Mouse (Mus musculus) forebrain, embryonic 14.5 days (tissue): ENCODE data around the gene Kank3. TPM values are rescaled to one million over a fixed set of nuclear protein-coding genes. Genes with fewer than 3 reads are reported as not detected.

Experiments
- ATAC-seq: fragments of 200-750 bp; cut with Nextera tagmentation; 2 replicates; pipeline ENCODE4 v1.8.0; 2017; ENCODE audit warnings: mild to moderate bottlenecking, moderate library complexity
- DNase-seq: peaks from one replicate; pipeline ENCODE4 v3.0.0-alpha.2; 2015; ENCODE audit warnings: low spot score
- H3K27ac ChIP-seq: fragments of 300-500 bp; sonication (generic); 2 replicates; pipeline ENCODE4 v1.5.1; 2014; ENCODE audit warnings: low read depth, mild to moderate bottlenecking, control low read depth, low read length, moderate library complexity
- H3K27me3 ChIP-seq: fragments of 300-500 bp; sonication (generic); replicated peaks from 2 replicates; pipeline ENCODE4 v1.6.1; 2014; ENCODE audit warnings: low read length, control low read depth, mixed read lengths; ENCODE audit not compliant: control insufficient read depth, insufficient read depth
- H3K36me3 ChIP-seq: fragments of 300-500 bp; sonication (generic); 2 replicates; pipeline ENCODE4 v1.6.1; 2014; ENCODE audit warnings: low read length, control low read depth; ENCODE audit not compliant: control insufficient read depth, insufficient read depth
- H3K4me1 ChIP-seq: fragments of 300-500 bp; sonication (generic); 2 replicates; pipeline ENCODE4 v1.6.1; 2014; ENCODE audit warnings: antibody characterized with exemption, low read length, control low read depth; ENCODE audit not compliant: control insufficient read depth, insufficient read depth
- H3K4me2 ChIP-seq: fragments of 300-500 bp; sonication (generic); 2 replicates; pipeline ENCODE4 v1.6.1; 2014; ENCODE audit warnings: mild to moderate bottlenecking, control low read depth, low read length
- H3K4me3 ChIP-seq: fragments of 300-500 bp; sonication (generic); 2 replicates; pipeline ENCODE4 v1.5.1; 2014; ENCODE audit warnings: low read depth, low read length, control low read depth
- H3K9ac ChIP-seq: fragments of 300-500 bp; sonication (generic); 2 replicates; pipeline ENCODE4 v1.6.1; 2014; ENCODE audit warnings: mild to moderate bottlenecking, low read length, control low read depth, moderate library complexity
- H3K9me3 ChIP-seq: fragments of 300-500 bp; sonication (generic); replicated peaks from 2 replicates; pipeline ENCODE4 v1.6.1; 2016; ENCODE audit warnings: low read length, control low read depth, mixed read lengths; ENCODE audit not compliant: control insufficient read depth
- WGBS: fragments of 180-500 bp; shearing (Covaris S2); extraction: QIAGEN DNeasy Blood & Tissue Kit; methylation state at CpG from one replicate; pipeline ENCODE4 v1.1.7; 2014; 5-methylcytosine and 5-hydroxymethylcytosine counted together
- polyA plus RNA-seq: library from polyadenylated mRNA; unstranded; fragments of >200 nt; fragmentation: Nextera tagmentation; extraction: Ambion mirVana; gene quantifications from 2 replicates; pipeline ENCODE4 v1.2.1, GENCODE M21; 2014

Kank3 gene
- polyA plus RNA-seq, 1 experiment from 2014 or later: 37.2 TPM

GRCm38 (mm10) chr17:33865330-33866030, 55.2 kb downstream of the Kank3 start:
- Histone ChIP-seq H3K9ac (no peak overlapping the region), H3K27ac (no peak overlapping the region), H3K27me3 (no peaks in the 10 kb centered on the region), H3K4me1 (no peaks in the 10 kb centered on the region), H3K9me3 (no peaks in the 10 kb centered on the region), H3K36me3 (no peaks in the 10 kb centered on the region), H3K4me2 (no peak overlapping the region), H3K4me3 (no peak overlapping the region)
- WGBS: 44% methylated on average over 9 of the region's 9 CpGs
- no peak for DNase-seq
- ATAC-seq: no peak

Other genes with a start within 250 kb of the Kank3 start
- 93.0 and 97.9 TPM in 2 replicates for gene Zfp414, start 181.4 kb upstream of the Kank3 start, polyA plus RNA-seq
- gene Pram1, start 172.5 kb upstream of the Kank3 start, polyA plus RNA-seq: 0.21 and 0.36 TPM in 2 replicates
- 242 and 246 TPM in 2 replicates for gene Hnrnpm, start 123.7 kb upstream of the Kank3 start, polyA plus RNA-seq
- gene March2, start 91.8 kb upstream of the Kank3 start, polyA plus RNA-seq: 63.9 TPM in 2 replicates
- 340 and 341 TPM in 2 replicates for gene Rab11b, start 50.0 kb upstream of the Kank3 start, polyA plus RNA-seq
- 15.2 and 15.8 TPM in 2 replicates for gene Angptl4, start 28.7 kb upstream of the Kank3 start, polyA plus RNA-seq
- 624 and 885 TPM in 2 replicates for gene Rps28, start 14.0 kb downstream of the Kank3 start, polyA plus RNA-seq
- 461 and 608 TPM in 2 replicates for gene Ndufa7, start 14.1 kb downstream of the Kank3 start, polyA plus RNA-seq
- gene Cd320, start 32.6 kb downstream of the Kank3 start, polyA plus RNA-seq: 66.8 and 86.0 TPM in 2 replicates
- gene Gm7029, start 63.3 kb downstream of the Kank3 start, polyA plus RNA-seq: not detected in 2 replicates
- 3.8 and 4.6 TPM in 2 replicates for gene Kifc1, start 80.1 kb downstream of the Kank3 start, polyA plus RNA-seq
- 0.28 TPM in 1 of 2 replicates, not detected in the other for gene Platr17, start 94.6 kb downstream of the Kank3 start, polyA plus RNA-seq
- gene Daxx, start 98.9 kb downstream of the Kank3 start, polyA plus RNA-seq: 43.3 and 48.0 TPM in 2 replicates
- 14.1 and 17.7 TPM in 2 replicates for gene Tapbp, start 105.4 kb downstream of the Kank3 start, polyA plus RNA-seq
- 12.3 and 12.6 TPM in 2 replicates for gene Zbtb22, start 105.4 kb downstream of the Kank3 start, polyA plus RNA-seq
- gene Rgl2, start 119.0 kb downstream of the Kank3 start, polyA plus RNA-seq: 27.2 and 36.0 TPM in 2 replicates
- gene Pfdn6, start 129.8 kb downstream of the Kank3 start, polyA plus RNA-seq: 185 and 192 TPM in 2 replicates
- 10.5 and 14.6 TPM in 2 replicates for gene Wdr46, start 130.1 kb downstream of the Kank3 start, polyA plus RNA-seq
- 6.0 and 6.7 TPM in 2 replicates for gene B3galt4, start 141.0 kb downstream of the Kank3 start, polyA plus RNA-seq
- gene Vps52, start 145.3 kb downstream of the Kank3 start, polyA plus RNA-seq: 41.6 and 50.4 TPM in 2 replicates
- 1,022 and 1,419 TPM in 2 replicates for gene Rps18, start 145.5 kb downstream of the Kank3 start, polyA plus RNA-seq
- gene H2-K1, start 189.8 kb downstream of the Kank3 start, polyA plus RNA-seq: 11.6 and 14.2 TPM in 2 replicates
- 6.7 and 7.4 TPM in 2 replicates for gene Ring1, start 214.2 kb downstream of the Kank3 start, polyA plus RNA-seq
- 60.2 and 75.4 TPM in 2 replicates for gene H2-Ke6, start 217.5 kb downstream of the Kank3 start, polyA plus RNA-seq
- 78.3 and 84.1 TPM in 2 replicates for gene Slc39a7, start 221.2 kb downstream of the Kank3 start, polyA plus RNA-seq
- 21.4 and 27.7 TPM in 2 replicates for gene Rxrb, start 221.3 kb downstream of the Kank3 start, polyA plus RNA-seq
- 0.95 and 1.6 TPM in 2 replicates for gene Col11a2, start 228.9 kb downstream of the Kank3 start, polyA plus RNA-seq